Mouse (Mus musculus): ENCODE data around the gene Xkrx. TPM values are rescaled to one million over a fixed set of nuclear protein-coding genes. Genes with fewer than 3 reads are reported as not detected.
"Not testable (repeated sequence)": the region's sequence is repeated elsewhere in the genome, so short reads cannot be mapped to it uniquely, and the experiment has no call there.

The Xkrx gene
- 1 to 10 TPM in 1 of 2 experiments, under 1 TPM in 1; 0.46 to 1.4 TPM for total RNA-seq (2021)
- long read RNA-seq, experiment 1, result 0 reads
- long read RNA-seq, experiment 2, partial matches to known transcripts, result 0 of 1 reads
- long read RNA-seq, experiment 2, other reads (novel, unspliced or antisense), result 0 of 1 reads

DNA sequence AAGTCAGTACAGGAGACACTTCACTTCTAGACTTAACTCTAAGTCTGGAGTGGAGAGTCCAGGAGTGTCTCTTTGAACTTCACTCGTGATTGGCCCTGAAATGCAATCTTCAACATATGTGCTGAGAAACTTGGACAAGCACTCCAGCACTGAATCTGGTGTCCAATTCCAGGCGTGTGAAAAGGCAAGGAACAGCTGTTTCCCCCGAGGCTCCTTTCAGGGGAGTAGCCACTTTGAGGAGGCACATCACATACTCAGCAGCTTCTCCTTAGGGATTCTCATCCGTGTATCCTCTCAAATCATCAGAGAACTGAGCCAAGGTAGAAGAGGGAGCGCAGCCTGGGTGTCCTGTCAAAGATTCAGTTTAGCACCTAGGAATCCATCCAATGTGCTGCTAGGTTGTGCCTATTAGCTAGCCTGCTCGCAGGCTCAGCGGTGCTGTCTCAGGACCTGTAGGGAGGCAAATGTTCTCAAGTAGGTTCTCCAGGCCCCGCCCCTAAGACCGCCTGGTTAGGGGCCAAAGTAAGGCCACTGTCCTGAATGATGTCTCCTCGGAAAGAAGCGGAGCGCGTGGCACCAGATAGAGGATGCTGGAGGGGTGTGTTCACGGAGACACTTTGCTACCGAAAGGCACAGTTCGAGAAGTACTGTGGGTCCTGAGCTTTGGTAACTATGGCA is at the start of gene Xkrx:
TSS of gene Xkrx (minus strand) at position 34 of the 678 bp plus-strand sequence.
- intact Hi-C loops (cut with DNase I), result no loop called here
- no peak for DNase-seq (ENCODE audit: low spot score in 2 of 2)

DNA sequence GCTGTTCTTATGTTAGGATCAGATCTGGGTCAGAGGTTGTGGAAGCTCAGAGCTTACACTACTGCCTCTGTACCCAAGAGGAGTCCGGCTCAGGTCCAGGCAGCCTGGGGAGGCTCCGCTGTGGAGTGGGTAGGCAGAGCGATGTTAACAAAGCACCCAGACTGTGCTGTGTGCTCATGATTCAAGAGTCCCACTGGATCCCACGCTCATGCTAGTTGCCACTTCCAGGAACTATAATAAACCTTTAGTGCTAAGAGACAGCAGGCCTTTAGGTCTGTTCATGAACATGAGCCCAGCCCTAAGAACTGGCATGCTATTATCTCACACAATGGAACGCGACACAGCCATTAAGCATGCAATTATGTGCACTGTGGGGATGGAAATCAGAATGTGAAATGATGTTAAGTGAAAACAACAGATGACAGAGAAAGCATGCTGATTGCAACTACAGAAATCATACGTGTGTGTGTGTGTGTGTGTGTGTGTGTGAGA is 49.3 kb upstream of the Xkrx start:
- peak; percentile 3 to 10 for DNase-seq (ENCODE audit: low spot score in 2 of 2)
- intact Hi-C loops (cut with DNase I), result no loop called here

DNA sequence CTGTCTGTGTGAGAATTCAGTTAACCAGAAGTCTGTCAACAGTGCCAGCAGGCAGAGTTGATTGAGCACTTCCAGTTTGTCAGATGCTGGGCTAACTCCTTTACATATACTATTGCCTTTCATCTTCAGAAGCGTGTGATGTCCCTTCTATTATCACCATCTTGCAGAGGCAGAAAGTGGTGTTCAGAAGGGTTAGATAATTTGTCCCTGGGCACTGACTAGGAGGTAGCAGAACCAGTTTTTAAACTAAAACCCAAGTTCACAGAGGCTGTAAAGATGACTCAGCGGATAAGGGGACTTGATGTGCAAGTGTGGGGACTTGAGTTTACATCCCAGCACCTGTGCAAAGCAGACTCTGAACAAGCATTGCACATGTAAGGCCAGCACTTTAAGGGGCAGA is 46.6 kb upstream of the Xkrx start:
- no peak for DNase-seq (ENCODE audit: low spot score in 2 of 2)
- intact Hi-C loops (cut with DNase I), result no loop called here

DNA sequence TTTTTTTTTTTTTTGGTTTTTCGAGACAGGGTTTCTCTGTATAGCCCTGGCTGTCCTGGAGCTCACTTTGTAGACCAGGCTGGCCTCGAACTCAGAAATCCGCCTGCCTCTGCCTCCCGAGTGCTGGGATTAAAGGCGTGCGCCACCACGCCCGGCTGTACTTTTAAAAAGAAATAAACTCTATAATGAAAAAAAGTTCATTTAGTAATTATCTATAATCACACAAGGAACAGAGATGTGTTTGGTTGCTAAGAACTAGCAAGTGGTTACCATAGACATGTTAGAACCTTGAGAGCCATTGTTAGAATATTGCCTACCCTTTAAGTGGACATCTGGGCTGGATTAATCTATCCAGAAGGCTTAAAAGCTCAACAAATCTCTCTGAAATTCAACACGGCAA is 25.3 kb upstream of the Xkrx start, which contains the start of gene Arl13a:
TSS of gene Arl13a (plus strand) at position 301 of the 400 bp plus-strand sequence.
- DNase-seq (ENCODE audit: low spot score in 2 of 2); intact Hi-C loops (cut with DNase I): not testable (repeated sequence)

DNA sequence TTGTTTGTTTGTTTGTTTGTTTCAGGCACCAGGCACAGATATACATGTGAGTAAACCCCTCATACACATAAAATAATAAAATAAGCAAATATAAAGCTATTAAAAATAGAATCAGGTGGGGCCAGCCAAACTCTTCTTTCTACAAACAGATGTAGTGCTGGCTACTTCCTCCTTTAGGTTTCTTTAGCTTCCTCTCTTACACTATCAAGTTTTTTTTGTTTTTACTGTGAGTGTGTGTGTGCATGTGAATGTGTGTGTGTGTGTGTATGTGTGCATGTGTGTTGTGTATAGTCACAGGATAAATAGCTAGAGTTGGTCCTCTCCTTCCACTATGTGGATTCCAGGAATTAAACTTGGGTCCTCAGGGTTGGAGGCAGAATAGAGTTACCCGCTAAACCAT is 12.8 kb upstream of the Xkrx start:
- intact Hi-C loops (cut with DNase I), result no loop called here
- no peak for DNase-seq (ENCODE audit: low spot score in 2 of 2)

DNA sequence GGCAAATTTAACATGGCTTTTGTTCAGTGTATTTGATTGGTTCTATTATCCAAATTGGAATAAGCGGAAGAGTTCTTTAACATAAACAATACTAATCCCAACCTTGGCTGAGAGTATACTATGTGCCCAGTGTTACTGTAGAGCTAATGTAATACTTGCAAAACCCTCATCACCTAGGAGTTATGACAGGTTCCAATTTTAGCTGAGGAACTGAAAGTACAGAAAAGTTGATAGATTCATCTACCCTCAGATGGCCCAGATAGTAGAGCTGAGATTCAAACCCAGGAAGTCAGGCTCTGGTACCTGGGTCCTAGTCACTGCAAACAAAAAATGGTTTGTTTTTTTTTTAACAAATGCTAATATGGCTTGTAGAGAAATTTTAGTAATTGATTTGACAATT is 8.7 kb upstream of the Xkrx start:
- DNase-seq (ENCODE audit: low spot score in 2 of 2), result no peak
- intact Hi-C loops (cut with DNase I), result no loop called here

DNA sequence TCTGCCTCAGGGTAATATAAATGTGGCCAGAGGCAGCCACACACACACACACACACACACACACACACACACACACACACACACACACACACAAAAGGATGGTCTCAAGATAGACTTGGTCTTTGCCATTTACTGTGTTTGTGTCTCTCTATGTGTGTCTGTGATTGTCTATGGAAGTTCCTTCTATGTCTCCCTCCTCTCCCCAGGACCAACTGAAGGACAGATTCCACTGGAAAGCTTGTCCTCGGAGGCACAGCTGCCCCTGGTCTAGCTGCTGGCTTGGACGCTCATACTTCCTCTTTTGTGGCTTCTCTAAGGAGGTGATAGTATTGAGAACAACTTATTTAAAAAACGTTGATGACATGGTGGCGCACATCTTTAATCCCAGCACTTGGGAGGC is 1.6 kb upstream of the Xkrx start:
- no peak for DNase-seq (ENCODE audit: low spot score in 2 of 2)
- intact Hi-C loops (cut with DNase I), result no loop called here

DNA sequence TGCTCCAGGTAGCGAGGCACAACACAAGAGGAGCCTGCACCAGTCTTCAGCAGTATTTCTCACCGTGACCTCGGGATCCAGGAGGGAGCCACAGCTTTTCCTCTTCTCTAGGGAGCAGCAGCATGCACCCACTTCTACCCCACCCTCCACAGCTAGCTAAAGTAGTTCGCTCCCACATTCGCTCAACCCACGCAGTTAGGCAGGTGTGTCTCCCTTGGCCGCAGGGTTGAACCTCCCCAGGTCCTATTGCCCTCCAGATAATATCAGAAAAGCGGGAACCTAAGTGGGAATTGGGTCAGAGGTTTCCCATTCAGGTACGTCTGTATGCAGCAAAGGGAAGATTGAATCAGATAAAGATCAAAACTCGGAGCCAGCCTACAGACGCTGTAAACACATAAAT is 950 bp upstream of the Xkrx start:
- DNase-seq (ENCODE audit: low spot score in 2 of 2), result no peak
- intact Hi-C loops (cut with DNase I), result no loop called here

DNA sequence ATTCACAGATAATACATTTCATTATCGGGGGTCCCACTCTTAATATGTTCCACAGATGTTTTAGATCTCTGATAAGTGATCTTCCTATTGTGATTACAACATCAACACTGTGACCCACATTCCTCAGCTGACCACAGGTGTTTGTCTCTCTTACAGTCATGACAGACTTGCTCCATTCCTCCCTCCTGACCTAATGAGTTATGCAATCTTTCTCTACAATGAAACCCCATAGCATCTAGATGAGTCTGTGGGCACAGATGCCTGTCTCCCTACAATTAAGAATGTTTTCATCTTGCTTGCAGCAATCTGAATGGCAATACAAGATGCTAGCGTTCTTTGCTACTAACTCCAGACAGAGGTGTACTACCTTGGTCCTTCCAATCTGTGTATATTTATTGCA is 1.4 kb downstream of the Xkrx start:
- intact Hi-C loops (cut with DNase I), result no loop called here
- DNase-seq (ENCODE audit: low spot score in 2 of 2), result no peak

DNA sequence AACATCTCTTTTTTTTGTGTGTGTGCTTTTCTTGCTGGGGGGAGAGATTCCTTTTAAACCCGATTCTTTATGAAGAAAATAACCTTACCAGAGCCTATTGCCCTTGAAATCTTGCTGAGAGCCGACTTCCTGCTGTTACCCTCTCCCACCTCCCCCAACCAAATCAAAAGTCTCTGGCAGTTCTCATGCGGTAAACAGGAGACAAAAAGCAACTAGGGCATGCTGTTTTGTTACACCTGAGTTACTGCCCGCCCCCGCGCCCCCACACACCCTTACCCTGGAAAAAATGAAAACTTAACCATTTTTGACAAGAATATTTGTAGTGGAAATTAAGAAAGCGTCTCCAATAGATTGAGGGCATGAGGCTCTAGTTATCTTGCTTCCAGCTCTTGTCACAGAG is 3.7 kb downstream of the Xkrx start:
- DNase-seq (ENCODE audit: low spot score in 2 of 2), result no peak
- intact Hi-C loops (cut with DNase I), result no loop called here

DNA sequence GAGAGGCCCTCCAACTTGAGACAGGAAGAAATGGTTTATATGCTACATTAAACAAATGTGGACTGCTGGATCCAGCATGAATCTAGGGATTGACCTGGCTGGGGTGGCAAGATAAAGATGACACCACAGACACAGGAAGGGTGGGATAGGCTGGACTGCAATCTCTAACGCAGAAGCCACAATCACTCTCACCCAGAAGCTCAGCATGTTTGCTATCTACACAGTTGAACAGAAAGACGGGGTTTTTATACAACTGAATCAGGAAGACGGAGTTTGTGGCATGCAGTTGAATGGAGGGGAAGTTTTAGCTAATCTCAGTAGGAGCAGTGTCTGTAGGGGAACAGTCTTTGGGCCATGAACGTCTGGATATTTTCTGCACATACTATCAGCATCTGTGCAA is 19.9 kb downstream of the Xkrx start:
- no peak for DNase-seq (ENCODE audit: low spot score in 2 of 2)
- intact Hi-C loops (cut with DNase I), result no loop called here

DNA sequence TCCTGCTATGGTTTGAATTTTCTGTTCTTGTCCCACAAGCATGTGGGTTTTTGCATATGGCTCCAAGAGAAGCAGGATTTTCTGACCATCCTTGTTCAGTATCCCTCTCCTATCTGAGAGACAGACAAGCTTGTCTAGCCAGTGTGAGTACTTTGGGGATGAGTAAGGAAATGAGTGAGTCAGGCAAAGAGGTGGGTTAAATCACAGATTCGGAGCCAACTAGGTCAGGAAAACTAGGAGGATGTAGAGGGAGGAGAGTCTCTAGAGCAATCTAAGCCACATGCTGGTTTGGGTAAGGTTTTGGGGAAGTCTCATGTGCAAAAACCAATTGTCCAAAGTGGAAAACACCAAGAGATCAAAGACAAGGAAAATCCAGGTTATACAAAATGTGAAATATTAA is 20.3 kb downstream of the Xkrx start:
- intact Hi-C loops (cut with DNase I), result no loop called here

DNA sequence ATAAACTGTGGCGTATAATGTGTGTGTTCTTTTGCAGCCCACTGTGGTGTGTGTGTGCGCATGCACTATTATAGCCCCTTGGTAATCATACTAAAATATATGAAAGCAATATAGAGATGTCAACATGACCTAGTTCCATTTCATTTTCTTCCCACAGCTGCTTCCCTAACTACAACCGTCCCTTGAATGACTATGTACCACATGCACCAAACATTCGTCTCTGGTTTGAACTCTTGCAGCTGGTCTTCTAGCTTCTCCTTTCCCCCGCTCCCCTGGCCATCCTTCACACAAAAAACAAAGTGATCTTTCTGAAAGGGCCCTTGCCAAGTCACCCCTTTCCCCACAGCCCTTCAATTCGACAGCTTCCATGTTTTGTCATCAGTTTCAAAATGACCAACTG is 21.9 kb downstream of the Xkrx start:
- DNase-seq (ENCODE audit: low spot score in 2 of 2), result no peak
- intact Hi-C loops (cut with DNase I), result no loop called here

More for the DNA sequence above, 20.3 kb downstream of the Xkrx start:
- no peak for DNase-seq (ENCODE audit: low spot score in 2 of 2)

DNA sequence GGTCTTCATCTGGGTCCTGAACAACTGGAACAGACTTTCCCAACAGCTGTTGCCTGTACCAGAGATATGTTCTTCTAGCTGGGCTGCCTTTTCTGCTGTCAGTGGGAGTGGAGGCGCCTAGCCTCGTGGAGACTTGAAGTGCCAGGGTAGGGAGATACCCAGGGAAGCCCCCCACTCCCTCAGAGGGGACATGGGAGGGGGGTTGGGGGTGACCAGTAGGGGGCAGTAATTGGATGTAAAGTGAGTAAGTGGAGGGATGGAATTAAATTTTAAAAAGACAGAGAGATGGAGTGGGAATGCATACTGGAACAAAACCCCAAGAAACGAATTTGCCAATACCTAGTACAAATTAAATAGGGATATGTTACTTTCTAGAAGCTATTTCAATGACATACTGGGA is 28.1 kb downstream of the Xkrx start:
- DNase-seq (ENCODE audit: low spot score in 2 of 2), result no peak
- intact Hi-C loops (cut with DNase I), result loop anchor here (10.0 kb wide), 1 partner anchor 161 kb away; the partner anchor contains the start of gene Tmem35a

DNA sequence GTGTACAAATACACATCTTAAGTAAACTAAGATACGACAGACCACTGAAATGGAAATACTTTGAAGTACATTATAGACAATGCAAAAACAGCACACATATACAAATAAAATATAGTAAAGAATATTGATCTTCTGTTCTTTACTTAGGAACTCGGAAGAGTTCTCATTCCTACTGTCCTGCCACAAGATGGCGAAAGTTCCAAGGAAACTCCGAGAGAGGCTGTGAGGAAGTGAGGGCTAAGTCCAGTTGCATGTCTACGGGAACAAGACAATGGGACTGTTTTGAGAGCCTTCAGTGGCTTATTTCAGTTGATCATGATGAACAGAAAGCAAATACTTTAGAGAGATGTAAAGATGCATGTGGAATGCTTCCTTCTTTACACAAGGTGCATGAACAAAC is 29.6 kb downstream of the Xkrx start:
- intact Hi-C loops (cut with DNase I), result loop anchor here (10.0 kb wide), 1 partner anchor 163 kb away; the partner anchor contains the start of gene Tmem35a
- DNase-seq (ENCODE audit: low spot score in 2 of 2), result peak; percentile 4 to 17

DNA sequence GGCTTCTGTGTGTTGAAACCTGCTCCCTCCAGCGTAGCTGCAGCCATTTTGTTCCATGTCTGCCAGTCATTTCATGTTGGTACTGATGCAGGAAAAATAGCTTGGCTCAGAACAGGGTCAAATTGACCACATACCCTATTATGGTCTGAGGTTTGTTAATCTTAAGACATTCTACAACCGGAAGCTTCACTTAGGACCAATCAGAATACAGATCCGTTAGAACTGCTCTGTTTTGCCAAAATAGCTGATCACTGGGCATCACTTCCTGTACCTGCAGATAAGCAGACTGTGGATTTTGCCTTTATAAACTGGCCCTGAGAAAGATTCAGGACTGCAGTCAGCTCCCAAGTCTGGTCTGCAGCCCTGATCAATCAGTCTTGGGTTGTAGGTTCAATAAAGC is 33.3 kb downstream of the Xkrx start:
- intact Hi-C loops (cut with DNase I), result loop anchor here (5.0 kb wide), 1 partner anchor 189 kb away; no protein-coding TSS in a partner anchor
- no peak for DNase-seq (ENCODE audit: low spot score in 2 of 2)

DNA sequence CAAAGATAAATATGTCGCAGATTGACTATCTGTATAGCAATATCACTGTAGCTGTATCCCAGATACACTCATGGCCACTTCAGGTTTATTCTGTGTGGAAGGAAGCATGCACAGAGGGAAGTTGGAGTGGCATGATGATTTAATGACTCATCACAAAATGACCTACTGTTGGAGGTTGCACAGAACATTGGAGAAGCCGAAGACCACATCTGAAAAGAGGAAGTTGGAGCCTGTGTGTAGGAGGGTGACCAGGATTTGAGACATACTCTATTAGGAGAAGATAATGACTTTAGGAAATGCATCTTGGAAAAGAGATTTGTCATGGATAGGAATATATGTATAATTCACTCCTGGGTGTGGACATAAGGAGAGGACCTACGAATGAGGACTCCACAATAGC is 45.5 kb downstream of the Xkrx start:
- intact Hi-C loops (cut with DNase I), result no loop called here
- no peak for DNase-seq (ENCODE audit: low spot score in 2 of 2)

DNA sequence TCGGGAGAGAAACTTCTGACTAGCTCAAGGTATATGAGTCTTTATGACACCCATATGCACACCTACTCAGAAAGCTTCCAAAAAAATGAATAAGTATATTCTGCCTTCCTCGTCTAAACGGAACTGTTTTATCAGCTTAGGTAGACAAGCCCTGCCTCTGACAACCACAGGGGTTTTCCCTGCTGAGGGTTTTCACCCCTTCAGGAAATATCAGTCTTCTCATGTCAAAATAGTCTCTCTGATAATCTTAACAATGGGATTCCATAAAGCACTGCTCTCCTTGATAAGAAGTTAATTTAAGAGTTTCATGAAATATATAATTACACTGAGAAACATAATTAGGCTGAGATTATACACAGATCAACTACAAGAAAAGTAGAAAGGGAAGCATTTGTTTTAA is 50.1 kb downstream of the Xkrx start:
- intact Hi-C loops (cut with DNase I), result no loop called here

DNA sequence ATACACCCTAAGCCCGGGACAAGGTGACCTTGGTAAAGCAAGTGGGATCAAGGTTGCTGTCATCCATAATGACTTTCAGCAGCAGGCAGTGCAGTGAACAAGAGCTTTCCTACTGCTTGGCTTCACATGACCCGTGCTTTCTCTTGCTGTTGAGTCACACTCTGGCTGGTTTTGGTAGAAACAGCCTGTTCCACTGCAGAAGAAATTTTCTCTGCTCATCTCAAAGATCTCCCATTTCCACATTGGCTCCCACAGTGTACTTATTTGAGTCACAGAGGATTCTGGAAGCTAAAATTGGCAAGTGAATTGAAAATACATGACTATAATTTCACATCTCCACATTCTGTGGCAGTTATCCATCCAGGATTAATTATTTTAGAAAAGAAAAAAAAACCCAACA is 59.2 kb downstream of the Xkrx start:
- intact Hi-C loops (cut with DNase I), result no loop called here
- peak; percentile 9 to 40 for DNase-seq (ENCODE audit: low spot score in 2 of 2)

More for the DNA sequence above, 50.1 kb downstream of the Xkrx start:
- no peak for DNase-seq (ENCODE audit: low spot score in 2 of 2)
